Mouse (Mus musculus) CD4-positive, CD25-positive, alpha-beta regulatory T cell, adult 4 months (primary cell): ENCODE measurements around the gene Cdkl5. TPM values are rescaled to one million over a fixed set of nuclear protein-coding genes. Genes with fewer than 3 reads are reported as not detected.

ENCODE experiments used
- polyA plus RNA-seq, 2 experiments: library from polyadenylated mRNA; unstranded; fragments of 100-300 nt; shearing (Covaris generic); gene quantifications; one replicate each; pipeline ENCODE4 v1.2.1; 2017

The Cdkl5 gene
- polyA plus RNA-seq, 2 experiments from 2014 or later: 0.46 to 0.55 TPM

Other genes starting within 250 kb of the Cdkl5 start
- gene Rs1, start 226.7 kb downstream of the Cdkl5 start, polyA plus RNA-seq: not detected
- gene Gja6, start 87.7 kb downstream of the Cdkl5 start, polyA plus RNA-seq: not detected
- gene Scml2, start 122.5 kb upstream of the Cdkl5 start, polyA plus RNA-seq: not detected